Mouse (Mus musculus) liver, embryonic 15.5 days (tissue): ENCODE data around the gene Ndufaf8. TPM values are rescaled to one million over a fixed set of nuclear protein-coding genes. Genes with fewer than 3 reads are reported as not detected.

Experiments
- ATAC-seq: fragments of 200-750 bp; cut with Nextera tagmentation; 2 replicates; pipeline ENCODE4 v1.8.0; 2017; ENCODE audit warnings: moderate number of reproducible peaks, mild to moderate bottlenecking, moderate library complexity; ENCODE audit not compliant: insufficient read depth
- H3K27ac ChIP-seq: fragments of 300-500 bp; sonication (generic); replicated peaks from 2 replicates; pipeline ENCODE4 v1.5.1; 2015; ENCODE audit warnings: mild to moderate bottlenecking, inconsistent platforms
- H3K27me3 ChIP-seq: fragments of 300-500 bp; sonication (generic); 2 replicates; pipeline ENCODE4 v1.6.1; 2015; ENCODE audit warnings: mild to moderate bottlenecking, inconsistent platforms
- H3K36me3 ChIP-seq: fragments of 300-500 bp; sonication (generic); replicated peaks from 2 replicates; pipeline ENCODE4 v1.6.1; 2015; ENCODE audit warnings: moderate library complexity, mild to moderate bottlenecking, inconsistent platforms
- H3K4me1 ChIP-seq: fragments of 300-500 bp; sonication (generic); replicated peaks from 2 replicates; pipeline ENCODE4 v1.6.1; 2015; ENCODE audit warnings: inconsistent platforms
- H3K4me2 ChIP-seq: fragments of 300-500 bp; sonication (generic); 2 replicates; pipeline ENCODE4 v1.6.1; 2015; ENCODE audit warnings: moderate library complexity, mild to moderate bottlenecking, inconsistent platforms
- H3K4me3 ChIP-seq: fragments of 300-500 bp; sonication (generic); replicated peaks from 2 replicates; pipeline ENCODE4 v1.5.1; 2015; ENCODE audit warnings: mild to moderate bottlenecking, inconsistent platforms
- H3K9ac ChIP-seq: fragments of 300-500 bp; sonication (generic); 2 replicates; pipeline ENCODE4 v1.6.1; 2015; ENCODE audit warnings: moderate library complexity, mild to moderate bottlenecking, inconsistent platforms
- H3K9me3 ChIP-seq: fragments of 300-500 bp; sonication (generic); replicated peaks from 2 replicates; pipeline ENCODE4 v1.6.1; 2016; ENCODE audit warnings: inconsistent platforms
- WGBS: fragments of 180-500 bp; shearing (Covaris S2); methylation state at CpG from one replicate; pipeline ENCODE4 v1.1.7; 2015; ENCODE audit warnings: mixed read lengths; ENCODE audit not compliant: insufficient replicate concordance; 5-methylcytosine and 5-hydroxymethylcytosine counted together
- polyA plus RNA-seq: library from polyadenylated mRNA; unstranded; fragments of >200 nt; fragmentation: Nextera tagmentation; extraction: Ambion mirVana; gene quantifications from 2 replicates; pipeline ENCODE4 v1.2.1, GENCODE M21; 2015

The Ndufaf8 gene
- polyA plus RNA-seq, 1 experiment from 2014 or later = 38.9 TPM

DNA sequence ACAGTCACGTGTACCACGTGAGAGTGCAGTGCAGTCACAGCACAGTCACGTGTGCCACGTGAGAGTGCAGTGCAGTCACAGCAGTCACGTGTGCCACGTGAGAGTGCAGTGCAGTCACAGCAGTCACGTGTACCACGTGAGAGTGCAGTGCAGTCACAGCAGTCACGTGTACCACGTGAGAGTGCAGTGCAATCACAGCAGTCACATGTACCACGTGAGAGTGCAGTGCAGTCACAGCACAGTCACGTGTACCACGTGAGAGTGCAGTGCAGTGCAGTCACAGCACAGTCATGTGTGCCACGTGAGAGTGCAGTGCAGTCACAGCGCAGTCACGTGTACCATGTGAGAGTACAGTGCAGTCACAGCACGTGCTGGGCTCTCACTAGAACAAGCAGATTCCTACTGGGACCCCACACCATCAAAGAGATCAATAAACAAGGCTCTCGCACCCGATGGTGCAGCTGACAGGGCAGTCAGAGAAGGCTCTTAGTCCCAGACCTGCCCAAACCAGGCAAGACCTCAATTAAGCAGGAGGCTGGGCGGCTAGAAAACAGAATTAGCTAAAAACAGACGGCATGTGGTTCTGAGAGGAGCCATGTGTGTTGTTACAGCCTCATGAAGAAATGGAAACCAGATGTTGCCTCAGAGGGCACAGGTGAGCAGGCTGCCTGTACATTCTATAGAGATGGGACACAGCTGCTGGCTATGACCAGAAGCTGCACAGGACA is 15.9 kb downstream of the Ndufaf8 start:
- no peak overlapping the region for H3K4me2 ChIP-seq
- peaks cover 68% of the 10 kb centered on the region for H3K36me3 ChIP-seq
- no peak overlapping the region for H3K4me3 ChIP-seq
- H3K4me1 ChIP-seq = no peaks in the 10 kb centered on the region; the same call in 1 of the 2 replicates
- no peak overlapping the region for H3K9ac ChIP-seq
- H3K27ac ChIP-seq = no peak overlapping the region
- no peaks in the 10 kb centered on the region for H3K27me3 ChIP-seq
- 84% methylated on average over 21 of the region's 21 CpGs for WGBS
- no peak for ATAC-seq
- no peaks in the 10 kb centered on the region for H3K9me3 ChIP-seq

DNA sequence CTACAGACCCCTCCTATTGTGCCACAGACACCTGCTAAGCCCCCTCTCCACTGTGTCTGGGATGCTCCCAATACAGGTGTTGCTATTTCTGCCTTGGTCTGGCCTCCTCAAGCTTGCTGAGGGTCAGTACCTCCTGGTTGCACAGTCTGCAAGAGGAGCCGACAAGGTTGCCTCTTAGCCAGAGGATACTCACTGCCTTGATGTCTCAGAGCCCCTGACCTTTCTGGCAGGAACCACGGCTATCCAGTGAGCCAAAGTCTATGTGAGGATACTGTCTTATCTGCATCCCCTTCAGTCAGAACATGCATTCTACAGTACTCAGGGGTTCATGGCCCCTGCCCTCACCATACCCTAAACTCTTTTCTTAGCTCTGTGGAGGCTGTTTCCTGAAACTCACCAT is 18.9 kb downstream of the Ndufaf8 start:
- H3K4me3 ChIP-seq = no peak overlapping the region
- no peaks in the 10 kb centered on the region for H3K27me3 ChIP-seq
- peaks cover 72% of the 10 kb centered on the region for H3K36me3 ChIP-seq
- no peak overlapping the region for H3K27ac ChIP-seq
- H3K4me2 ChIP-seq = no peak overlapping the region
- H3K4me1 ChIP-seq = no peaks in the 10 kb centered on the region; the same call in none of the 2 replicates
- H3K9me3 ChIP-seq = no peaks in the 10 kb centered on the region
- WGBS = 76% methylated on average over 2 of the region's 2 CpGs
- ATAC-seq = no peak
- H3K9ac ChIP-seq = no peak overlapping the region

DNA sequence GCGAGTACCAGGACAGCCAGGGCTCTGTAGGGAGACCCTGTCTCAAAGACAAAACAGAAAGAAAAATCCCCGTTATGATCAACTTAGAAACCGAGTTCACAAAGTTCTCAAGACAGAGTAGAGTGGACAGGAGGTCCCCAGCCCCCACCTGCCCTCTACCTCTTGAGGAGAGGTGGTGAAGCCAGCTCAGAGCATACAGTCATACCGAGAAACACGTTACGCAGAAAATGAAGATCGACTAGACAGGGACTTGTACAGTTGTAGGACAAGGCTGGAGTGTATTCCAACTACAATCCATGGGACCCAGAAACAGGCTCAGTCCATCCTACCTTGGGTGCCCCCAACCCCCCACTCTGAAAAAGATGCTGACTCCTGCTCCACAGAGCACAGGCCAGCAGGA is 20.4 kb downstream of the Ndufaf8 start:
- Histone ChIP-seq H3K27ac (no peak overlapping the region), H3K4me2 (no peak overlapping the region), H3K9me3 (no peaks in the 10 kb centered on the region), H3K4me3 (no peak overlapping the region), H3K9ac (no peak overlapping the region), H3K4me1 (no peaks in the 10 kb centered on the region; the same call in none of the 2 replicates), H3K36me3 (peaks cover 81% of the 10 kb centered on the region), H3K27me3 (no peaks in the 10 kb centered on the region)
- ATAC-seq = no peak
- WGBS = 78% methylated on average over 7 of the region's 7 CpGs

DNA sequence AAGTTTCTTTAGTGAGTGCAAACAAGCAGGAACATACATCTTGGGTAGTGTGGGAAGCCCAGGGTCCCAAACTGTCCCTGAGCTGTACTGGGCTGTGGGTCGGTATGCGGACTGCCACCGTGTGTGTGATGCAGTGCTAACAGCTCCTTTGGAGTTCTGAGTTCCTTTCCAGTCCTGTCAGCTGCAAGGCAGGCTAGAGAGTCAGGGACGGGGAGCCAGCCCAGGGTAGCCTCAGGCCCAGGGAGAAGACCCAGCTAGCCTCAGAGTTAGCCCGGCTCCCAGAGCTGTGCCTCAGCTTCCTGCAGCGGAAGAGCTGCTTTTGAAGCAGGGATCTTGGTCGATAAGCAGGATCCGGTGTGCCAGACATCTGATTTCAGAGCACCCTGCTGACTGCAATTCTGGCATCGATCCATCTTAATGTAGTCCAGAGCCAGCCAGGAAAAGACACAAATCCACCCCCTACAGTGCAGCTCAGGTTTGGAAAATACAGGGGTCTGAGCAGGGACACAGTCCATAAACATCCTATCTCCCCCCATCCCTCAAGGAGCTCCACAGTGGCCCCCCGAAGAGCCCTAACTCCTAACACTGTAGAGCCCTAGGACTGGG is 21.3 kb downstream of the Ndufaf8 start:
- Histone ChIP-seq H3K27ac (no peak overlapping the region), H3K4me1 (no peaks in the 10 kb centered on the region; the same call in none of the 2 replicates)

DNA sequence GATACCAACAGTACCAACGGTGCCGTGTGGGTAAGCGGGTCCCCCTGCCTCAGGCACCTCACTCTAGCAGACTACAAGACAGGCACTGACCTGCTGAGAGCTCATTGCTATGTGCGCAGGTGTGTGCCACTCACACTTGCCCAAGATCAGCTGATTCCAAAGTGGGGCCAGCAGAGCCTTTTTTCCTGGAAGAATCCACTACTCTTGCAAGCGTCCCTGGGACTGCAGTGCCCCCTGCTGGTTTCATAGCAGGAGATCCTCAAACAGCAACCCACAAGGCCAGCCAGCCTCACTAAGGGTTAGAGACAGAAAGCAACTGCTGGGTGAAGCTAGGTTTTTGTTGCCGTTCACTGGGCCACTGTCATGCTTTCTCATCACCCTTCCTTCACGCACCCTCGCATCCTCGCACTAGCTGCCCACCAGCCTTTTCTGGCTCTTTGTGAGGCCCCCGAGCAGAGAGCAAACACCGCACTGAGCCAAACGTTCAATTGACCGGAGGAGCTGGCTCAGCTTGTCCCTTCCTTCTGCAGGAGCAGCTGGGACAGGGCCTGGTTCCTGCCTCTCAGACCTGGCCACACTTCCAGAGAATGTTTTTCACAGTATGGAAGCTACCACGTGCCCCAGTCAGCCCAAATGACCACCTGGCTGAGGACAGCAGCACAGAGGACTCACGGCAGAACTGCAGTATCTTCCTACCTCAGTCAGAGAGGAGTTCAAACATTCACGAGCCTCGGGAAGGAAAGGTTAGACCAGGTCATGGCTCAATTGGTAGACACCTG is 22.1 kb downstream of the Ndufaf8 start:
- Histone ChIP-seq H3K4me1 (no peaks in the 10 kb centered on the region; the same call in none of the 2 replicates), H3K4me3 (no peak overlapping the region), H3K9ac (no peak overlapping the region), H3K4me2 (no peak overlapping the region), H3K27ac (no peak overlapping the region), H3K9me3 (no peaks in the 10 kb centered on the region), H3K36me3 (peaks cover 77% of the 10 kb centered on the region), H3K27me3 (no peaks in the 10 kb centered on the region)
- no peak for ATAC-seq
- WGBS = 76% methylated on average over 17 of the region's 17 CpGs

More for the DNA sequence above, 21.3 kb downstream of the Ndufaf8 start:
- no peak for ATAC-seq
- WGBS = 80% methylated on average over 10 of the region's 10 CpGs
- no peaks in the 10 kb centered on the region for H3K27me3 ChIP-seq
- no peak overlapping the region for H3K9ac ChIP-seq
- no peaks in the 10 kb centered on the region for H3K9me3 ChIP-seq
- peaks cover 80% of the 10 kb centered on the region for H3K36me3 ChIP-seq
- no peak overlapping the region for H3K4me2 ChIP-seq
- no peak overlapping the region for H3K4me3 ChIP-seq

DNA sequence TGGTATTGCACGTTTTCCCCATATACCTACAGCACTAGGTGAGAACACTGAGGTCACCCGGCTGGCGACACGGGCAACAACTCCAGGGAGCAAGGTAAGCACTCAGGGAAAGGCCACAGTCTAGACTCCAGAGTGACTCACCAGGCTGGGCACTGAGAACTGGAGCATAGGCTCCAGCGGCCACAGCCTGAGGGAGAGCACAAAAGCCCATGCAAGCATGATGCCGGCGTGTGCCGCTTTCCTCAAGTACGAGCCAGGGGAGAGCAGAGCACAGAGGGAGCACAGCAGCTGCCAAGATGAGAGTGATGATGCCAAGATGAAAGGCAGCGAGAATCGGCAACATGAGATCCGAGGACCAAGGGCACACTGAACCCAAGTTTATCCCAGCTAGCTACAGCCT is 23.4 kb downstream of the Ndufaf8 start:
- Histone ChIP-seq H3K27ac (no peak overlapping the region), H3K27me3 (no peaks in the 10 kb centered on the region), H3K4me1 (no peaks in the 10 kb centered on the region; the same call in none of the 2 replicates), H3K4me3 (no peak overlapping the region), H3K9ac (no peak overlapping the region), H3K9me3 (no peaks in the 10 kb centered on the region), H3K4me2 (no peak overlapping the region), H3K36me3 (peaks cover 73% of the 10 kb centered on the region)
- WGBS = 83% methylated on average over 12 of the region's 12 CpGs
- ATAC-seq = no peak

DNA sequence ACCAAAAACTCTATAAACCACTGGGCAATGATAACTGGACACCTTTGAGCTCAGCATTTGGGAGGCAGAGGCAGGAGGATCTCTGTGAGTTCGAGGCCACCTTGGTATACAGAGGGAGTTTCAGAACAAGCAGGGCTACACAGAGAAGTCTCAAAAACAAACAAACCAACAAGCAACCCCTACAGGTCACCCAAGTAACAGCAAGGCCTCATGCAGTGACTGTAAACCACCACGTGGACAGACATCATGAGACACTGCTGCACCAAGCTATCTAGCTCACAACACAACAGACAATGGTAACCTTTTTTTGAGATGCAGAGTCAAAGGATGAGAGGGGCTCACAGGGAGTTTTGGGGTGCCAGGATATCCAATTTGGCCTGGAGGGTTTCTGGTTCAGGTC is 28.1 kb downstream of the Ndufaf8 start:
- Histone ChIP-seq H3K9me3 (no peaks in the 10 kb centered on the region), H3K4me2 (no peak overlapping the region), H3K9ac (no peak overlapping the region), H3K36me3 (peaks cover 84% of the 10 kb centered on the region), H3K4me3 (no peak overlapping the region), H3K4me1 (no peaks in the 10 kb centered on the region), H3K27ac (no peak overlapping the region), H3K27me3 (no peaks in the 10 kb centered on the region)
- ATAC-seq = no peak
- WGBS = 59% methylated on average over 2 of the region's 2 CpGs

DNA sequence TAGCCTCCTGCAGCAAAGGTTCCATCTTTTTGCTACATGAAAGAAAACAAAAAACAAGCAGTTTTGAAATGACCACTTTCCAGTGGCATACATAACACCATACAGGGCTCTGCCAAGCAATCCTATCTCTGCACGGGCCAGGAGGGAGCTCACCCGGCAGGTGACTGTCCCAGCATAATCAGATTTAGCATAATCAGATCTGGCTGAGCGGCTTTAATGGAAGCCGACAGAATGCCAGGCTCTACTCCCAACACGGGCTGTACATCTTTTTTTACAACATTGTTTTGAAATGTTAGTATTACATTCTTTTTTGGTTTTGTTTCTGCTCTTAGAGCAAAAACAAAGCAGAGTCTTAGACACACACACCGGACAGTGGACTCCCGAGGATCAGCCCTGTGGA is 30.6 kb downstream of the Ndufaf8 start:
- H3K36me3 ChIP-seq = peaks cover 84% of the 10 kb centered on the region
- no peaks in the 10 kb centered on the region for H3K9me3 ChIP-seq
- H3K27me3 ChIP-seq = no peaks in the 10 kb centered on the region
- no peak overlapping the region for H3K27ac ChIP-seq
- no peaks in the 10 kb centered on the region for H3K4me1 ChIP-seq
- no peak for ATAC-seq
- no peak overlapping the region for H3K4me2 ChIP-seq
- H3K4me3 ChIP-seq = no peak overlapping the region
- WGBS = 76% methylated on average over 7 of the region's 7 CpGs
- no peak overlapping the region for H3K9ac ChIP-seq

DNA sequence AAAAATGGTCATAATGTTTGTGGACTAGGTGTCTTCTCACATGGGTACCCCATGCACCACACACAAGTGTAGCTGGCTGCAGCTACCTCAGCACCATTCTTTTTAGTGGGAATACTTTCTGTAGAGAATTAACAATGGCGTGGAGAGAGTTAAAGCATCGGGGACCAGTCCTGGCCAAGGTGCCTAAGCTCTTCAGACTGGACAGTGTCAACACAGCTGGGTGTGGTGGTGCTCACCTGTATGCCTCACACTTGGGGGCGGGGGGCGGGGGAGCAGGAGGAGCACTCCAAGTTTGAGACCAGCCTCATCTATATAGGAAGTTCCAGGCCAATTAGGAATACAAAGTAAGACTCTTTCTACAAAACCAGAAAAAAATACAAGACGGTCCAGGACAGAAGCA is 35.4 kb downstream of the Ndufaf8 start:
- H3K4me3 ChIP-seq = no peak overlapping the region
- H3K36me3 ChIP-seq = peaks cover 63% of the 10 kb centered on the region
- ATAC-seq = no peak
- no peak overlapping the region for H3K4me2 ChIP-seq
- no peak overlapping the region for H3K27ac ChIP-seq
- no peaks in the 10 kb centered on the region for H3K9me3 ChIP-seq
- no peaks in the 10 kb centered on the region for H3K27me3 ChIP-seq
- 78% methylated on average over 5 of the region's 5 CpGs for WGBS
- no peak overlapping the region for H3K9ac ChIP-seq
- H3K4me1 ChIP-seq = peaks cover 47% of the 10 kb centered on the region

DNA sequence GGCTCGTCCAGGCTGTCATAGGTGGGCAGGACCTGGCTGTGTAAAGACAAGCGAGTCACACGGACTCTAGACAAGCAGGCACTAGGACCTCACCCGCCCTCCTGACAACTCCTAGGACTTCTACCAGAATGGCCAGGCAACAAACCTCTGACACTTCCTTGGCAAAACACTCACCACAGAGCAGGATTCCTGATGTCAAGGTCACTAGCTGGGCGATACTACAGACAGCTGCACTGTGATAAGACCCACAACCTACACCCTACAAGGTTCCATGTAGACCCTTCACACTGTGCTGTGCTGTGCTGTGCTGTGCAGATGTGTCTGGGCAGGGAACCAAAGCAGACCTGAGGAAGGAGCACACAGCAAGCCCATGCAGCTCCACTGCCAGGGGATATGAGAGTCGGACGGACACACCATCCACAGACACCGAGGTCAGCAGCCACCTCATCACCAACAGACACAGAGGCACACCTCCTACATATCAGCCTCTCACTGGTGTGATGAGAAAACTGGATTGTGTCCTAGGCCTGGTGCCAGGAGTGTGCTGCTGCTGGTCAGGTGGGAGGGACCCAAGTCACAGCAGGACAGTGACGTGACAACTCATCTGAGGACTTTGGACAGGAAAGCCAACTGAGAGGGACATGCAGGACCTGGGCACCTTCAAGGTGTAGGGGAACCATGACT is 36.3 kb downstream of the Ndufaf8 start:
- peaks cover 63% of the 10 kb centered on the region for H3K36me3 ChIP-seq
- WGBS = 64% methylated on average over 9 of the region's 9 CpGs
- no peak overlapping the region for H3K4me2 ChIP-seq
- H3K27me3 ChIP-seq = no peaks in the 10 kb centered on the region
- H3K4me1 ChIP-seq = peaks cover 56% of the 10 kb centered on the region
- no peak overlapping the region for H3K9ac ChIP-seq
- H3K4me3 ChIP-seq = no peak overlapping the region
- peak; percentile 5; the same call in 1 of the 2 replicates for ATAC-seq
- H3K9me3 ChIP-seq = no peaks in the 10 kb centered on the region
- H3K27ac ChIP-seq = peak overlapping the region; percentile 41; the same call in 1 of the 2 replicates

DNA sequence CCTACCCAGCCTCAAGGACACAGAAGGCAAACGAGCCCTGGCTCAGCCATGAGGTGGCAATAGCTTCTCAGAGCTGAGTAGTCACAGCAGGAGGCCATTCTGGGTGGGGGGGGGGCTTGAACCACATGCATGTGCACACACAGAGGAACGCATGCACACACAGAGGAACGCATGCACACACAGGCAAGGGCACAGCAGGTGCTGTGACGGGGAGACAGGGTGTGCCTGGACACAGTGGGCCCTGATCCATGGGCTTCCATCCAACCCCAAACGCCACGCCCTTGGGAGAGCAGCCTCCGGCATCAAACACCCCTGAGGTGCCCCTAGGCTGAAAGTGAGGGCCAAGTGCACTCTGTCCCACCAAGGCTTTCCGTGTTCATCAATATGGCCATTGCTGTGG is 37.5 kb downstream of the Ndufaf8 start:
- Histone ChIP-seq H3K4me2 (peak overlapping the region; percentile 49), H3K27ac (peak overlapping the region; percentile 77), H3K36me3 (peaks cover 61% of the 10 kb centered on the region), H3K4me1 (peaks cover 63% of the 10 kb centered on the region), H3K27me3 (no peaks in the 10 kb centered on the region), H3K9ac (no peak overlapping the region), H3K4me3 (no peak overlapping the region), H3K9me3 (no peaks in the 10 kb centered on the region)
- ATAC-seq = no peak
- WGBS = 74% methylated on average over 8 of the region's 8 CpGs
